Mouse (Mus musculus): ENCODE results near the gene Ddx60.
A peak's percentile ranks its signal among the peaks of the same experiment; 100 is the strongest.

DNA sequence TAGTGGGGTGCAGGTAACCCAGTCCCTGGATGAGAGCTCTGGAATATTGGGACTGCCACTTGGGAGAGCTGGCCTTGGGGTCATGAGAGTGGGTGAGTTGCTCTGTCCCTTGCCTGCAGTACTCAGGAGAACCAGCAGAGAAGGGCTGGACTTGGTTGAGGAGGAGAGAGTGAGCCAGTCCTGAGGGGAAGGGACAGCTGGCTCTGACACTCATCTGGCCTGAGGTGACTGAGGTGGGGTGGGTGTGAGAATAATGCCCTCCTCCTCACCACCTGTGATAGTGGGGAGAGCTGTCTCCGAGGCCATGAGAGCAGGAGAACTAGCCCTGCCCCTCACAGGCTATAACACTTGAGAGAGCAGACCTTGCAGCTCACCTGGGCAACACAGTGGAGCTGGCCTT, 30.5 kb upstream of the Ddx60 start:
- no peak for TF ChIP-seq EP300 (IDR thresholded peaks at IDR 0.05; ENCODE audit: low read depth)
- peak; percentile 21; the same call in 1 of the 2 replicates for TF ChIP-seq CTCF (IDR thresholded peaks at IDR 0.05; ENCODE audit: low read depth)
